Mouse (Mus musculus): ENCODE measurements around the gene Kdm4a. TPM values are rescaled to one million over a fixed set of nuclear protein-coding genes. Genes with fewer than 3 reads are reported as not detected.

Kdm4a gene
- total RNA-seq, 4 experiments from 2014 or later: 23.7 to 24.5 (median 24.1) TPM

- DNase-seq (ENCODE audit: low spot score): no peak
These were observed 63.7 kb downstream of the Kdm4a start for GRCm38 (mm10) chr4:118116098-118116497.

- DNase-seq (ENCODE audit: low spot score): no peak
These were observed 64.7 kb downstream of the Kdm4a start for GRCm38 (mm10) chr4:118115132-118115531.

- DNase-seq (ENCODE audit: low spot score): no peak
These were observed 67.2 kb downstream of the Kdm4a start for GRCm38 (mm10) chr4:118112601-118113000.

- no peak for DNase-seq (ENCODE audit: low spot score)
These were observed 70.2 kb downstream of the Kdm4a start for GRCm38 (mm10) chr4:118109649-118110048.

- DNase-seq (ENCODE audit: low spot score): peak; percentile 24
These were observed 71.1 kb downstream of the Kdm4a start for GRCm38 (mm10) chr4:118108779-118109178.

- DNase-seq (ENCODE audit: low spot score): no peak
These were observed 74.4 kb downstream of the Kdm4a start for GRCm38 (mm10) chr4:118105256-118106053.

- DNase-seq (ENCODE audit: low spot score): no peak
These were observed 76.5 kb downstream of the Kdm4a start for GRCm38 (mm10) chr4:118103280-118103830.

- DNase-seq (ENCODE audit: low spot score): no peak
These were observed 78.3 kb downstream of the Kdm4a start for GRCm38 (mm10) chr4:118101497-118101896.

- no peak for DNase-seq (ENCODE audit: low spot score)
These were observed 80.0 kb downstream of the Kdm4a start for GRCm38 (mm10) chr4:118099637-118100364.

- no peak for DNase-seq (ENCODE audit: low spot score)
These were observed 81.3 kb downstream of the Kdm4a start for GRCm38 (mm10) chr4:118098571-118098970.

GRCm38 (mm10) chr4:118096069-118096468, 83.8 kb downstream of the Kdm4a start:
- DNase-seq (ENCODE audit: low spot score): no peak

GRCm38 (mm10) chr4:118092784-118093457, 86.9 kb downstream of the Kdm4a start:
- DNase-seq (ENCODE audit: low spot score): no peak

- no peak for DNase-seq (ENCODE audit: low spot score)
These were observed 89.4 kb downstream of the Kdm4a start for GRCm38 (mm10) chr4:118090449-118090848.

GRCm38 (mm10) chr4:118089939-118090338, 89.9 kb downstream of the Kdm4a start:
- peak; percentile 34 for DNase-seq (ENCODE audit: low spot score)

- DNase-seq (ENCODE audit: low spot score): no peak
These were observed 91.1 kb downstream of the Kdm4a start for GRCm38 (mm10) chr4:118088771-118089170.

Small RNA genes within 50 kb of the gene (microRNA-seq; reads per million reads assigned to microRNA genes)
- not detected for gene Mir7226

Other genes with a start within 250 kb of the Kdm4a start
- gene St3gal3, start 45.1 kb downstream of the Kdm4a start, total RNA-seq (2022): 10 to 100 TPM; 61.5 to 67.5 (median 67.2) TPM
- 1 to 10 TPM; 3.6 to 6.8 (median 4.6) TPM for gene Ptprf, start 111.4 kb upstream of the Kdm4a start, total RNA-seq (2022)
- 10 to 100 TPM; 10.3 to 13.0 (median 11.7) TPM for gene Szt2, start 229.2 kb upstream of the Kdm4a start, total RNA-seq (2022)
- 10 to 100 TPM; 28.8 to 42.8 (median 36.2) TPM for gene Med8, start 229.3 kb upstream of the Kdm4a start, total RNA-seq (2022)
- gene Elovl1, start 248.1 kb upstream of the Kdm4a start, total RNA-seq (2022): 10 to 100 TPM; 14.8 to 17.7 (median 16.2) TPM

Measured in heart, adult 8-10 months (tissue).